8 mouse cellular contexts compared by ENCODE assay signal in genomic region chr13:13573572-13574257, GRCm38 (mm10). TPM values are rescaled to one million over a fixed set of nuclear protein-coding genes. Genes with fewer than 3 reads are reported as not detected.
DNase-seq lines count a peak whose midpoint lies in the region; ATAC-seq lines count a peak whose summit lies in the region.

No protein-coding gene starts in this region.

- peak; percentile 43; the same call in 1 of the 2 replicates for ATAC-seq in neural tube, embryonic 15.5 days (ENCODE audit: low FRiP score)
- no peak for ATAC-seq in heart, embryonic 15.5 days (replicated peaks; ENCODE audit: insufficient number of reproducible peaks, insufficient read depth, low FRiP score, low read depth)

- WGBS in neural tube, embryonic 15.5 days = 54% methylated on average over 5 of the region's 5 CpGs
- 46% methylated on average over 5 of the region's 5 CpGs for WGBS in heart, embryonic 15.5 days

- H3K9me3 ChIP-seq in neural tube, embryonic 15.5 days (replicated peaks) = no peaks in the 10 kb centered on the region
- no peaks in the 10 kb centered on the region for H3K9me3 ChIP-seq in heart, embryonic 15.5 days (replicated peaks)

- no peak overlapping the region for H3K4me3 ChIP-seq in neural tube, embryonic 15.5 days (replicated peaks)
- H3K4me3 ChIP-seq in heart, embryonic 15.5 days = no peak overlapping the region

- H3K27me3 ChIP-seq in neural tube, embryonic 15.5 days (replicated peaks) = no peaks in the 10 kb centered on the region
- H3K27me3 ChIP-seq in heart, embryonic 15.5 days = no peaks in the 10 kb centered on the region

- no peaks in the 10 kb centered on the region for H3K36me3 ChIP-seq in neural tube, embryonic 15.5 days
- no peaks in the 10 kb centered on the region for H3K36me3 ChIP-seq in heart, embryonic 15.5 days

- H3K4me1 ChIP-seq in neural tube, embryonic 15.5 days = peaks cover 26% of the 10 kb centered on the region
- H3K4me1 ChIP-seq in heart, embryonic 15.5 days (replicated peaks) = peaks cover 33% of the 10 kb centered on the region

- no peak overlapping the region for H3K9ac ChIP-seq in neural tube, embryonic 15.5 days (replicated peaks)
- H3K9ac ChIP-seq in heart, embryonic 15.5 days = no peak overlapping the region

- intact Hi-C loops in left cerebral cortex, postnatal 14 days (cut with DNase I) = no loop called here

- H3K27ac ChIP-seq in neural tube, embryonic 15.5 days (replicated peaks) = no peak overlapping the region
- H3K27ac ChIP-seq in heart, embryonic 15.5 days = peak overlapping the region; percentile 20; the same call in 1 of the 2 replicates

- DNase-seq in neural tube, embryonic 10.5 days (ENCODE audit: extremely low spot score, low spot score) = no peak
- peak; percentile 90 for DNase-seq in cerebellum, adult 8-10 months
- peak; percentile 32 to 56 for DNase-seq in left cerebral cortex, postnatal 14 days (ENCODE audit: low spot score in 2 of 2)
- DNase-seq in right cerebral cortex, postnatal 14 days = peak; percentile 43
- DNase-seq in T-cell, adult 2 months (ENCODE audit: low spot score) = no peak
- DNase-seq in thymus, postnatal 4 days = no peak

- no peak overlapping the region for H3K4me2 ChIP-seq in neural tube, embryonic 15.5 days
- H3K4me2 ChIP-seq in heart, embryonic 15.5 days = no peak overlapping the region

RNA-seq across cellular contexts. Expression of gene Lyst, which starts 16.5 kb away (rescaled TPM):
- 4.0 and 4.7 TPM in 2 replicates for polyA plus RNA-seq in neural tube, embryonic 15.5 days (2015; fragmentation: Nextera tagmentation; extraction: Ambion mirVana)
- polyA plus RNA-seq in heart, embryonic 15.5 days (2015; fragmentation: Nextera tagmentation; extraction: Ambion mirVana) = 2.7 and 2.9 TPM in 2 replicates
- 10 to 100 TPM; 34.8 to 44.6 TPM for total RNA-seq in left cerebral cortex, postnatal 14 days (2021)

Comparison
In these comparisons a context has a peak if more than half of its experiments do, and no peak if none do; other contexts are left out.
1. DNase-seq: peak in cerebellum, adult 8-10 months (single experiment), left cerebral cortex, postnatal 14 days (2 of 2) and right cerebral cortex, postnatal 14 days (single experiment); none in neural tube, embryonic 10.5 days (single experiment), T-cell, adult 2 months (single experiment) and thymus, postnatal 4 days (single experiment).